Mouse (Mus musculus) kidney, postnatal 25 days (tissue): ENCODE measurements around the gene Adgrl3.
"Not testable (repeated sequence)": the region's sequence is repeated elsewhere in the genome, so short reads cannot be mapped to it uniquely, and the experiment has no call there.

Experiments
- DNase-seq, 2 experiments: peaks; one replicate each; pipeline ENCODE4 v3.0.0; 2021; ENCODE audit warnings: mixed read lengths in 2 of 2

The Adgrl3 gene

DNA sequence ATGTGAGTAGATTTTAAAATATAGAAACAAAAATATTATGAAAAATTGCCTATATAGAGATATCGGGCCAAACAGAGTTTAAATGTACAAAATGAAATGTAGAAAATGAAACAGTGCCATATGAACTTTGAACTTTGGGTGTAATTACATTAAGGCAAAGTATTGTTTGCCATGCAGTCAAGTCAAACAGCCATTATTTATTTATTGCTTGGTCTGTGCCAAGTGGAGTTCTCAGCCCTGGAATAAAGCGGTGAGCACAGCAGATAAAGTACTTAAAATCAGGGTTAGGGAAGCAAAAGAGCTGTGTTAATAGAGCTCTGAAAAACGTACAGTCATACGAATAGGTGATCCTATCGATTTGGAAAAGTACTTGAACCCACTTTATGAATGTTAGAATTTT lies 407.5 kb downstream of the Adgrl3 start:
- no peak for DNase-seq

DNA sequence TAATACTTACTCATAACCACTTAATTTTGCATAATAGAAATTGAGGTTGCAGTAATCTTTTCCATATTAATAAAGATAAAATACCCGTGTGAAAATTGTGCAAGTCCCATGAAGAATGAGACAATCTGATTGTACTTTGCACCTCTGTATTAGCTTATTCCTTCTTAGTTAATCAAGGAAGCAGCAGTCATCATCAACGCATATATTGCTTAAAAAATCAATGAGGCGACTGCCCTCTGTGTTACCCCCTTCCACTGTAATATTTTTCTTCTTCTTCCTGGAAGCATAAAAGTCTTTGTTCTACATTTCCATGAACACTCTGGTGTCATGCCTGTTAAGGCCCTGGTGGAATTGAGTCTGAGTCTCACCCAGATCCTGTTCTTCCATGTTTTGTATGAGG lies 416.4 kb downstream of the Adgrl3 start:
- no peak for DNase-seq

DNA sequence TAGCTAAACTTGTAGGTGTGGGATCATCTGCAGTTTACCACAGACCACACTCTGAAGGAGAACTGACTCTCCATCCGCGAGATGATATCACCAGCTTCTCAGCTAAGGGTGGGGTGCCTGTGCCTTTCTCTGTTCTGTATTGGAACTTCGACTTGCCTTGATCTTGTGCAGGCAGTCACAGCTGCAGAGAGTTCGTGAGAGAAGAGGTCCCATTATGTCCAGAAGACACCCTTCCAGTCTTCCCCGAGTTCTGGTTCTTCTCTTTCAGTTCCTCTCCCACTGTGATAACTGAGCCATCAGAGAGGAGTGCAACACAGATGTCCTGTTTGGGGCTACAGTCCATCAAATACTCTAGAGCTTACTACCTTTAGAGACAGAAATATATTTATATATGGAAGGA lies 422.2 kb downstream of the Adgrl3 start:
- peak in 1 of 2 experiments; percentile 11 for DNase-seq

DNA sequence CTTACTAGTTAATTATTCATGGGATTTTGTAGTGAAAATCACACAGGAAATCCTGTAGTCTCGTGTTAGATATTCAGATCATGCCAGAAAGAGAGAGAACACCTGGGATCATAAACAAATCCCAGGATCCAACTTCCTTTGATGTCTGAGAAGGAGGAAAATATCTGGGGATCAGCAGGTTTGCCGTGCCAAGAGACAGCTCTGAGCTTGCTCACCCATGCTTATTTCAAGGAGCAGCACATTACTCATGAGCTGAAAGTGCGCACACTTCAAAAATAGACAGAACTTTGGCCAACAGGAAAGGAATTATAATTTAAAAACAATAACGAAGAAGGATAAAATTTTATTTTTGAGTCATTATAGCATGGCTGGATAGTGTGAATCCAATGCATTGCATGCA lies 446.0 kb downstream of the Adgrl3 start:
- DNase-seq, result no peak

DNA sequence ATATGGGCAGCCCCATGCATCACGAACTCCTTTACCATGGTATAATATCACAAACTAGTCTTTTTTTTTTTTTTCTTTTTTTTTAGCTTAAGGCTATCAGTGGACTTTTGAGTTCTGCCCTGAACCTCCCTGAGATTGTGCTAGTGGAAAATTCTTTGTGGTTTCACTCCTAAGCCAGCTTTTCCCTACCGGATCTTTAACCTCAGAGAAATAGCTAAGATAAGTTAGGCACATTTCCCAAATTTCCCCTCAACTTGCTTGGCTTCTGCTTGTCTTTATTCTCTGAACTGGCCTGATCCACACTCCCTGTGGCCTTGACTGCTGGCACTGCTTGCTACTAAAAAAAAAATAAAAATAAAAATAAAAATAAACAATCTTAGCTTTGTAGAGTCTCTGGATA lies 454.7 kb downstream of the Adgrl3 start:
- DNase-seq, result no peak

DNA sequence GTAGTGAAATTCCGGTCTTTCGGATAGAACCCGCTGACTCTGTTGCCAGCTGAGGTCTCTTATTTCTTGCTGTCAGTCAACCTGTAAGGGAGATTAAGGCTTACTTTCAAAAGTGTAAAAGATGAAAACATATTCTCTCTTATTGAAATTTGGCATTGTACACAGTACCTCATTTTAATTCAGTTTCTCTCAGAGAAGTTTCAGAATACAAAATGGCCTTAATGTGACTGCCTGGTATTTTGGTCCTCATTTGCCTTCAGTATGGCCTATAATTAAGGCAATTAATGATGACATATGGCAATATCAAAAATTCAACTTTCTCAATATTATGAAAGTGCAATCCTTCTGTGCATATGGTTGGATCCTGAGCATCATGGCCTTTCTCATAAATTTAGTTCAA lies 455.5 kb downstream of the Adgrl3 start:
- DNase-seq, result no peak

DNA sequence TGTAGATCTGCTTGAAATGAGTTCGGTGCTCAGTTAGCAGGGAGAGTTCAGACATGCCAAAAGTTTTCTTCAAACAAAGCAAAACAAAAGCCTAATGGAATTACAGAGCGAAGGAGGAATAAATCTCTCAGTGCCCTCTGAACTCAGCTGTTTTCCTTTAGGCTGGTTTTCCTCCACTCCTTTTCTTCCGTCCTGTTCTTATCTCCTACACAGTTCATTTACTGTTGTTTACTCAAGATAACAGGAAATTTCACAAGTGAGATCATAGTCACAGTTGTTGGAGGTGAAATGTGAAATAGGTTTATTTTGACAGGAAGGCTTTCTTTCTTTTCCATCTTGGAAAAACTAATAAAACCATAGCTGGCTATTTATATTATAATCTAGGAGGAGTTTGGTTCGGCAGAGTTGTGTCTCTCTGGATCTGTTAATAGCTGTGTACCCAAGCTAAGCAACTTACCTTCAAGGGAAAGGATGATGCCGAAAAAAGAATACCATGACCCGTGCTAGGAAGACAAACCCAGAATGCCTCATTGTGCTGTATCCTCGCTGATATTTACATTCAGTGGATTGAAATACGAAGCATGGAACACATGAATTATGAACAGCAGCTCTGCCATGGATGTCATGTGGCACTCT lies 456.2 kb downstream of the Adgrl3 start:
- DNase-seq, result no peak

DNA sequence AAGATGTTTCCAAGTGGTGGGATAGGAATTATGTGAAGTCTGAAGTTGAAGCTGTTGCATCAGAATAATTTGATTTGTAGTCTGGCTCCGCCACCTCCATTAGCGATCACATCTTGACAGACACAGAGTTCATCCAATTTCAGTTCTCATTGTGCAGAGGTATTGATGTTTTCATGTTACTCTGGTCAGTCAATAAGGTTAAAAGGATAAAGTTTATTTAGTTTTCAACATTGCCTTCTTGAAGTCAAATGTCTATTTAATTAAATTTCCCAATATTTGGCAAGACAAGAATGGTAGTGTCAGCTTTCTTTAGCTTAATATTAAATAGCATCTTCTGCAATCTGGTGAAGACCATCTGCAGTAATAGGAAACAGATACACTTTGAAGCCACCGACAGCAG lies 461.0 kb downstream of the Adgrl3 start:
- no peak for DNase-seq

DNA sequence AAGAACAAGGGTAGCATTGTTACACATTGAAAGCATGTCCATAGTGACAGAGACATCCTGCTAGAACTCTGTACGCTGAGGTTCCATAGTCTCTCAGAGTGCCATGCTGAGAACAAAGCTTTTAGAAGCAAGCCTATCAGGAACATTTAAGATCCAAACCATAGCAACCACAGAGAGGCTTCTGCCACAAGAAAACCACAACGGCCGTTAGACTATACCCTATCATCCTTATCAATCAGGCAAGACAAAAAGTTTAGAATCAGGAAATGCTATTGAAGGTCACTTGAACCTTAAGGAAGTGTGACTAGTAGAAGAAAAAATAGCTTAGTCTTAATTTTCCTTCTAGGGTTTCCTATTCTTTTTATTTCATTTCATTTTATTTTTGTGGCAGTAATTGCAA lies 464.0 kb downstream of the Adgrl3 start:
- DNase-seq, result no peak

DNA sequence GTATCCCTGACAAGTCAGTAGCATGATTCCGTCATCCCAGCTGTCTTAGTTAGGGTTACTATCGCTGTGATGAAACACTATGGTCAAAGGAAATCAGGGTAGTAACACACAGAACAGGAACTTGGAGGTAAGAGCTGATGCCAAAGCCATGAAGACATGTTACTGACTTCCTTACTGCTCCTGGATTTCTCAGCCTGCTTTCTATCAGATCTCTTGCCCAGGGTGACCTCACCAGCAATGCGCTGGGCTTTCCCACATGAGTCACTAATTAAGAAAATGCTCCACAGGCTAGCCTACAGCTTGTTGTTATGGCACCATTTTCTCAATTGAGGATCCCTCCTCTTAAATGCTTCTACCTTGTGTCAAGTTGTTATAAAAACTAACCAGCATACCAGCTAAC lies 481.1 kb downstream of the Adgrl3 start:
- no peak for DNase-seq

DNA sequence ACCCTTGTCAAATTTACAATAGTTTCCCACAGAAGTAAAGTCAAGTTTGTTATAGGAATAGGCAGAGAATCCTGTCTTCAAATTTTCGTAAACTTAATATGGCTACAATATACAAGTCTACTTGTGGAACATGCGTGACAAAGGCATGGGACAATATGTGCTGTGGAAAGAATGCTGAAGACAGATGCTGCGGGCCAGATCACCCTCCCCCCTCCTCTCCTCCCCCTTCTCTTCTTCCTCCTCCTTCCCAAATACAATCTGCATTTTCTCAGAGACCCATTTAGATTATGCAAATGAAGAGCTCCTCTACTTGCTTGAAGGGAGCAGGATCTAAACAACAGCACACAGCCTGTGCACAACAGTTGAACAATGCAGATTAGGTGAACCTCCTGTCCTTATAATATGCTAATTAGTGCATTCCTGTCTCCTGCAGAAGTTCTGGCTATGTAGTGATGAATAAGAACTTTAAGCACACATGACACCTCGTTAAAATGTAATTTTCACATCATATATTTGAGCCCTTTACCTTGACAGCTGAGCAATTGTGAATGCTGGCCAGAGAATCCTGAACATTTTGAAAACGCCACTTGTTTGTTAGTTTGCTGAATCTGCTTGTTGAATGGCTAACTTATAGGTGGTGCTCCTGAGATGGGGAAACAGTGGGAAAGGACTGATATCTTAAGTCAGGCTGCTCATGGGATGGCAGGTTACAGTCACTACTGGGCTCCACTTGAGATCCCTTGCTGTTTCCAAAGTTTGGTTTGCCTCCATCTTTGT lies 499.0 kb downstream of the Adgrl3 start:
- DNase-seq, result no peak

DNA sequence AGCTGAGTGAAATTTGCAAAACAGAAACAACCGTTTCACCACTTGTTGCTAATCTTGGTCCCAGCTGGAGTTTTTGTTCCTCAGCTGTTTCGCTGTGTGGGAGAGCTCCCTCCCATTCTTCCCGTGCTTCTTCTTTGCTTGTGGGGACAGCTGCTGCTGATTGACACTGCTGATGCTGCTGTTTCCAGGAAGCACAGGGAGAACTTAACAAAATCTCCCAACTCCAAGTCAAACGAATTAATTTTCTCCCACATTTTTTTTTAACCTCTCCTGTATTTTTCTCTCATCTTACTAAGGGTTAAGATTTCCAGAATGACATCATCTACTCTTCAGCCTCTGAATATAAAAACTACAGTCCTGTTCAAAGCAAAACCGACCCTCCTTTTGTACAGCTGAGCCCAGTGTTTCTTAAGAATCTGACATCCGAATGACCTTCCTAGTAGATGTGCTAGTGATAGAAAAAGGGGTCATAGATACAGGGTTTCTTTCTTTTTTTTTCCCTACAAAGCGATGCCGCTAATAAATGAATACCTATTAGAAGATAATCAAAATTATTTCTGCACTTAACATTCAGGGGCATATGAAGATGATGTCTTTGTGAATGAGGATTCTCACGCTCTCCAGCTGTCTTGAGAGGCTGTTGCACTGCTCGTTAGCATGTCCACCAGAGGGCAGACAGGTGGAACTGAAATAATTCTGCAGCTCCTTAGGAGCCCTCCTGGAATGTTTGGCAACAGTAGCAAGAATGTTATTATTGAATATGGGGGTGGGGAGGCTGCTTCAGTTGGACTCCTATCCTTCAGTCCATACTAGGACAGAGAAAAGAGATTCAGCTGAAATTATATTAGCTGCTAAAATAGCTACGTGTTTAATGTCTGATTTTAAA lies 499.8 kb downstream of the Adgrl3 start:
- DNase-seq, result peak; percentile 54

DNA sequence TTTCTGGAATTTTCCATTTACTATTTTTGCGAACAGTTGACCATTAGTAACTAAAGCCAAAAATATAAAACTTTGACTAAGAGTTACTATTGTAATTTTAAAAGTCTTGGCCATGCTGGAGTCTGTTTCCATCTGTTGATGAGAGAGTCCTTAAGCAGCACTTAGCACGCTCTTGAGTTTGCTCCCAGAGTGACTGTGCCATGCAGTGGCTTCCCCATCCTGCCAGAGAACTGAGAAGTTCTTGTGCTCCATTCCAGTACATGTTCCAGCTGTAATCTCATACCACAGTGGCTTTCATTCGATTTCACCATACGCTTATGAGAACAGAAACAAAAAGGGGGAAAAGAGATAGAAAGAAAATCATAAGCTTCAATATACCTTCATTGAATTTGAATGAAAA lies 502.8 kb downstream of the Adgrl3 start:
- DNase-seq, result no peak

DNA sequence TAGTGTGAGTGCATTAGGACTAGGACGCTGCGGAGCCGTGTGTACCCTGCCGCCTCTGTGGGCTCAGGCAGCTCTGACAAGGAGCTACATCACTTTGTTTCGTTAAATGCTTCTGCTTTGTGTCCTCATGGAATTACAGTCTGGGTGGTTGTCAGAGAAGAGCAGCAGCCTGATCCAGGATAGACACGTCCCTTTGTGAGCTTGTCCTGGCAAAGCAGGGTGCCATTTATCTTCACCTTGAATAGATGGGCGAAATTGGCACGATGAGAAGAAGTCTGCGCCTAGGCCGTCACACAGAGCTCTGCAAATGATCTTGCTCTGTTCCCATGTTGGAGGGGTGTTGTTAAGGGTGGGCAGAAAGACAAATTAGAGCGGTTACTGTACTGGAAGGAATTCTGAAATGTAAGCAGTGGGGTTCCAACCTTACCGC lies 504.6 kb downstream of the Adgrl3 start:
- DNase-seq, result no peak

DNA sequence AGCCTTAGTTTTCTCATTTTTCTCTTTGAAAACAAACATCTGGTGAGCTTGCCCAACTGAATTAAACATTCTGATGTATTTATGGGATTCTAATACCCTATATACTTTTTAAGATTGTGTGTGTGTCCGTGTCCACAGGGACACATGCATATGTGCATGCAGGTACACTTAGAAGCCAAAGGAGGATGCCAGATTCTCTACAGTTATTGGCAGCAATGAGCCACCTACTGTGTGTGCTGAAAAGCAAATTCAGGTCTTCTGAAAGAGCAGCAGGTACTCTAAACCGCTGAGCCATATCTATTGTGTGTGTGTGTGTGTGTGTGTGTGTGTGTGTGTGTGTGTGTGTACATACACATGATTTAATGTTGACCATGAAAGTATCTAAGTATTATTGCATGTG lies 505.4 kb downstream of the Adgrl3 start:
- DNase-seq, result no peak

DNA sequence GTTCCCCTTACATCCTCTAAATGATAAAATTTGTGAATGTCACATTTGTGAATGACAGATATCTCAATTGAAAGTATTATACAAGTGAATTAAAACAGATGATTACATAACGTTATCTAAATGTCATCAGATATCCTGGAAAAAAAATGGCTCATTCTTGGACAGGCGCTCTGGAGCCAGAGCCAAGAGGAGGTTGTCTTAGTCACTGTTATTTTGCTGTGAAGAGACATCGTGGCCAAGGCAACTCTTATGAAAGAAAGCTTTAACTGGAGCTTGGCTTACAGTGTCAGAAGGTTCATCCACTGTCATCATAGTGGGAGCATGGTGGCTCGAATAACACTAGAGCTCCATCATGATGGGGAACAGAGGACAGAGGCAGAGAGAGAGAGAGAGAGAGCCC lies 511.7 kb downstream of the Adgrl3 start:
- no peak for DNase-seq

DNA sequence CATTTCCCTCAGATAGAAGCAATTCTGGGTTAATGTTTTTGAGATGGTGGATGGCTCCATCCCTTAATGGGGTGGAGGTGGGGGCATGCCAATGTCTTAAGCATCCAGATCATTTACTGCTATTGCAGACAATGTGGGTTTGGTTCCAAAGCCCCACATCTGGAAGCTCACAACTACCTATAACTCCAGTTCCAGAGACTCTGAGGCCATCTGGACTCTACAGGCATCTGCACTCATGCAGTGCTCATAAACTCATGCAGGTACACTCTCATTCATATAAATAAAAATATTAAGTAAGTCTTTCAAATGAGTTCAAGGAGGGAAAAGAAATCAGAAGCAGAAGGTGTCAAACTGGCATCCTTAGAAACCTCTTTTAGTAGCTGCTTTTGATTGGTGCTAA lies 530.3 kb downstream of the Adgrl3 start:
- no peak for DNase-seq

DNA sequence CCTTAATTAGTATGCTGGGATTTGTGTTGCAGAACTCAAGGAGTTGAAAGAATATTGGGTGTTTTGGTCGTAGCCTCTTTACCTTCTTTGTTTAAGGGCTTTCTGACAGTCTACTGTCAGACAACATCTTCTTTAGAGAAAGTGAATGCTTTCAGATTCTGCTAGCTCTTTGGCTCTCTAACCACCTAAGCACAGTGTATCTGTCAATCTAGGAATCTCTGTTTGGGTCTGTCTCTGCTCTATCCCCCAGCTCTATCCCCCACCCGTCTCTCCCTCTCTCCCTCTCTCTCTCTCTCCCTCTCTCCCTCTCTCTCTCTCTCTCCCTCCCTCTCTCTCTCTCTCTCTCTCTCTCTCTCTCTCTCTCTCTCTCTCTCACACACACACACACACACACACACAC lies 535.2 kb downstream of the Adgrl3 start:
- DNase-seq, result not testable (repeated sequence)

DNA sequence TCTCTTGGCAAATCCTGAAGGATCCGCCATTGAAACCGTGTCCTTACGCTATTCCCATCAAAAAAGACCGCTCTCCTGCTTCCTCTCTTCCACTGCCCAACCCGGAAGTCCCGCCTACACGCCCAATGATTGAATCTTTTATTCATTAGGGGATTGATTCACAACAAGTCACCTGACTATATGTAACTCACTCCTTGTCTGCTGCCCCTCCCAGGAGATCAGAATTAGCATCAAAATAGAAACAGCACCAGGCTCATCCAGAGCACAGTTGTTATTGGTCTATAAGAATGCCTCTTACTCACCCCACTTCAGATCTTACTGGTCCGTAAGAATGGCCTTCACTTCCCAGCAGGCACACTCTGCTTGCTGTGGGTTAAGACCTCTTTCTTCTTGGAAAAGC lies 536.1 kb downstream of the Adgrl3 start:
- DNase-seq, result no peak

DNA sequence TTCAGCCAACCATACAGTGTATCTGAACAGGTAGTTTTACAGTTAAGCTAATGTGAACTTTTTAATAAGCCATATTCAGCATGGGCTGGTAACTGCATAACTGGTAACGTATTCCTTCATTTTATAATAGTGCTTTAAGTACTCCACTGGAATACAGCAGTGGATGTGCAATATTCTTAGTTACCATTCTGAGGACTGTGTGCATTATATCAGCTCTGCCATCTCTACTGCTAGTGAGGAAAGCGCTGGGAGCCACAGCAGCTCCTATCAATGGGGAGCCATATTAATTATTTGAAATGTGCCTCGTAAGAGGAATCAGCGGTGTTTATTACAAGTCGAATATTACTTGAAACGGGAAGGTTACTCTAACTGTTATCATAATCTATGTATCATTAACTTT lies 539.0 kb downstream of the Adgrl3 start:
- DNase-seq, result no peak

DNA sequence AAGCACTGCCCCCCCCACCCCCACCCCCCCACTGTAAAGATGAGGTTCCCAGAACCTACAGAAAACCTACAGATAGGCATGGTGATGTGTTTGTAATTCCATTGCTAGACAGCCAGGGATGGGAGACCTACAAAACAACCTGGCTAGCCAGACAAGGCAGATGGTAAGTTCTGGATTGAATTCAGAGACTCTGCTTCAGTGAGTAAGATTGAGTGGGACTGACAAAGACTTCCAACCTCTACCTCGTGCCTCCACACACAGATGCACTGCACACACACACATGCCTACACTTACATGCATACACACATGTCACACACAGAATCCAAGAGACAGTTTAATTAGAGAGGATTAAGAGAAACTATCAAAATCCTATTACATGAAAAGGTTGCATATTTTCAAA lies 544.4 kb downstream of the Adgrl3 start:
- no peak for DNase-seq

DNA sequence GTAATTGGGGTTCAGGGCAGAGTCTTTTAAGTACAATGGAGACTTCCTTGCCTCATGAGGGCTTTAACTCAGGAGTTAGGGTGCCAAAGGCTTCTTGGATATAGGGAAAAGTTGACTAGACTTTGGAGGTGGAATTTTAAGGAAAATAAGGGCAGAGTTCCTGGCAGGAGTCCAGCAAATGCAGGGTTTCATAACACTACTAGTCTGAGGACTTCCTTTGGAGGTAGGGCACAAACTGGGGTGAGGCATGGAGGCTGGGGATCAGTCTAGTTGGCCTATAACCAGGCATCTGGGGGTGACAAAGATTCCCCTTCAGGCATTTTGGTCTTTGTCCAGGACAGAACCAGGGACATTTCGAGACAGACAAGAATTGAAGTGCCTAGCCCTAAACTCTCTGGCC lies 546.6 kb downstream of the Adgrl3 start:
- peak; percentile 22 to 41 for DNase-seq

DNA sequence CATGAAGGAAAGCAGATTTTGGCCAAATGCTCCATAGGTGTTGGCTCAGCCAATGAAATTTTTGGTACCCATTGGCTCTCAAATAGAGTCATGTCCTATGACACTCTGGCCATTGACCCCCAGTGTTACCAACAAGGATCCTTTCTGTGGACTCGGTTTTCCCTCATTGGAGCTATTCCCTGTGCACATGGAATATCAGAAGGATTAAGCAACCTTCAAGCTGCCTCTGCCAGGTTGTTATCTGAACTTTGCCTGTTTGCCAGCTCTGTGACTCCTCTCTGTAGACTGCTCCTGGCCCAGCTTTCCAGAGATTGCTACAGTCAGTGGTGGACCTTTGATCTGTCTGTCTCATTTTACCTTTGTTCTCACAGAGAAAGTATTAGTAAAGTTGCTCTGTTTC lies 548.8 kb downstream of the Adgrl3 start:
- DNase-seq, result peak; percentile 30 to 57

DNA sequence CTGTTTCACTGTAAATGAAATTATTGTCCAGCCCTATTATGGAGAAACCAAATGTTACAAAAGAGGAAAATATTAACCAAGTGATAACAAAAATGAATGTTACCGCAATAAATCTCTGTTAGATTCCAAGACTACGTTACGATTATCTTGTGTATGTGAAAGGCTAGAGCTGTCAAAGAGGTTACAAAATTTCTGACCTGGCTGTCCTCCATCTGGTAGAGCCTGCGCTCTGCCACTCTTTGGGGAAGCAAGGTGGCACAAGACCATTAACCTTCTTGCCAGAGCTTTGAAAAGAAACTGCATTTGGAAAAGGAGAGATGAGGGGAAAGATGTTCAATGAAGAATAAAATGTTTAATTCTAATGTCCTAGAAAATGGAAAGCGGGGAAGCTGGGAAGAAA lies 562.9 kb downstream of the Adgrl3 start:
- DNase-seq, result no peak
